Mouse (Mus musculus) myocyte (in vitro differentiated cells): Measurements from ENCODE around the gene Emb. TPM values are rescaled to one million over a fixed set of nuclear protein-coding genes. Genes with fewer than 3 reads are reported as not detected.

Experiments used
- H3K27me3 ChIP-seq: one replicate; pipeline ENCODE4 v1.6.1; 2011; ENCODE audit not compliant: control insufficient read depth, insufficient read depth, insufficient read length
- H3K36me3 ChIP-seq: one replicate; pipeline ENCODE4 v1.6.1; 2011; ENCODE audit not compliant: control insufficient read depth, insufficient read depth
- H3K4me2 ChIP-seq: one replicate; pipeline ENCODE4 v1.6.1; 2011; ENCODE audit warnings: low read depth, control low read depth
- H3K4me3 ChIP-seq: one replicate; pipeline ENCODE4 v1.5.1; 2011; ENCODE audit warnings: mild to moderate bottlenecking, control low read depth, moderate library complexity
- H3K79me2 ChIP-seq: one replicate; pipeline ENCODE4 v1.6.1; 2011; ENCODE audit not compliant: control insufficient read depth, insufficient read depth
- H3ac ChIP-seq: one replicate; pipeline ENCODE4 v1.6.1; 2011; ENCODE audit not compliant: control insufficient read depth, insufficient read length
- CEBPB ChIP-seq: IDR thresholded peaks from 2 replicates; pipeline ENCODE4 v1.6.1; 2011; ENCODE audit warnings: mild to moderate bottlenecking, moderate library complexity; ENCODE audit not compliant: poor library complexity, insufficient read depth, severe bottlenecking
- E2F4 ChIP-seq: IDR thresholded peaks from one replicate; pipeline ENCODE4 v1.6.1; 2011; ENCODE audit warnings: mild to moderate bottlenecking, control low read depth, moderate library complexity; ENCODE audit not compliant: insufficient read depth
- MAX ChIP-seq: IDR thresholded peaks from one replicate; pipeline ENCODE4 v1.6.1; 2011; ENCODE audit warnings: low read depth, mild to moderate bottlenecking, control low read depth
- MYOD1 ChIP-seq, 3 experiments: IDR thresholded peaks; one replicate each; pipeline ENCODE4 v1.6.1; 2011; ENCODE audit warnings: control low read depth in 2 of 3, low read depth in 2 of 3, mild to moderate bottlenecking in 2 of 3, moderate library complexity in 1 of 3; ENCODE audit not compliant: insufficient read length in 2 of 3, control insufficient read depth in 1 of 3
- MYOG ChIP-seq, 3 experiments: IDR thresholded peaks; one replicate each; pipeline ENCODE4 v1.6.1; 2011; ENCODE audit warnings: control low read depth in 2 of 3, low read depth in 2 of 3, mild to moderate bottlenecking in 2 of 3; ENCODE audit not compliant: insufficient read length in 2 of 3, control insufficient read depth in 1 of 3, insufficient read depth in 1 of 3
- POLR2A ChIP-seq: IDR thresholded peaks from one replicate; pipeline ENCODE4 v1.6.1; 2011; ENCODE audit warnings: low read depth, mild to moderate bottlenecking, control low read depth, moderate library complexity; ENCODE audit not compliant: insufficient read length
- POLR2AphosphoS2 ChIP-seq: IDR thresholded peaks from one replicate; pipeline ENCODE4 v1.6.1; 2011; ENCODE audit warnings: low read depth, control low read depth; ENCODE audit not compliant: insufficient read length
- REST ChIP-seq: IDR thresholded peaks from one replicate; pipeline ENCODE4 v1.6.1; 2011; ENCODE audit warnings: mild to moderate bottlenecking, control low read depth, moderate library complexity; ENCODE audit not compliant: insufficient read depth, insufficient read length
- SRF ChIP-seq: IDR thresholded peaks from one replicate; pipeline ENCODE4 v1.6.1; 2011; ENCODE audit warnings: low read depth; ENCODE audit not compliant: control insufficient read depth, insufficient read length
- TCF12 ChIP-seq: IDR thresholded peaks from one replicate; pipeline ENCODE4 v1.6.1; 2011; ENCODE audit warnings: mild to moderate bottlenecking, control low read depth; ENCODE audit not compliant: poor library complexity, insufficient read depth, severe bottlenecking
- TCF3 ChIP-seq: IDR thresholded peaks from one replicate; pipeline ENCODE4 v1.6.1; 2011; ENCODE audit warnings: low read depth, control low read depth; ENCODE audit not compliant: insufficient read length
- USF1 ChIP-seq: IDR thresholded peaks from one replicate; pipeline ENCODE4 v1.6.1; 2011; ENCODE audit warnings: low read depth, mild to moderate bottlenecking, control low read depth, moderate library complexity
- polyA plus RNA-seq: library from polyadenylated mRNA; unstranded; fragments of >200 nt; fragmentation: generic; extraction: Trizol; gene quantifications from one replicate; pipeline ENCODE4 v1.2.1, GENCODE M21; 2012; ENCODE audit warnings: missing spikeins

The Emb gene
- polyA plus RNA-seq, 1 experiment, result 6.2 TPM

- TF ChIP-seq POLR2A, result no peak
- no peak for TF ChIP-seq TCF3
- TF ChIP-seq POLR2AphosphoS2, result no peak
- TF ChIP-seq E2F4, result no peak
- no peak for TF ChIP-seq TCF12
- no peak for TF ChIP-seq REST
- no peak for TF ChIP-seq CEBPB
- TF ChIP-seq MYOG (IDR thresholded peaks at IDR 0.05; ENCODE audit: control insufficient read depth in 1 of 3, insufficient read depth in 1 of 3, insufficient read length in 2 of 3, low read depth in 2 of 3), result no peak
- no peak for TF ChIP-seq MAX
- no peak for TF ChIP-seq MYOD1 (IDR thresholded peaks at IDR 0.05; ENCODE audit: control insufficient read depth in 1 of 3, insufficient read length in 2 of 3, low read depth in 2 of 3)
- TF ChIP-seq SRF, result no peak
- no peak for TF ChIP-seq USF1
- H3K36me3 ChIP-seq, result no peaks in the 10 kb centered on the region
- peak overlapping the region; percentile 28 for H3K4me3 ChIP-seq
- H3ac ChIP-seq, result peak overlapping the region; percentile 93
- no peaks in the 10 kb centered on the region for H3K79me2 ChIP-seq
- no peaks in the 10 kb centered on the region for H3K27me3 ChIP-seq
- peak overlapping the region; percentile 64 for H3K4me2 ChIP-seq
Observed at GRCm38 (mm10) chr13:117219871-117220500, 11.7 kb downstream of the Emb start.

- peak within 1 kb of the TSS; percentile 93 for H3ac ChIP-seq
- H3K79me2 ChIP-seq, result no peaks in the 10 kb centered on the region
- no peaks in the 10 kb centered on the region for H3K27me3 ChIP-seq
- peak within 1 kb of the TSS; percentile 28 for H3K4me3 ChIP-seq
- peak; percentile 67 for TF ChIP-seq POLR2A
- TF ChIP-seq MAX, result no peak
- H3K4me2 ChIP-seq, result peak within 1 kb of the TSS; percentile 64
- H3K36me3 ChIP-seq, result no peaks in the 10 kb centered on the region
Observed at GRCm38 (mm10) chr13:117220501-117221321, 12.4 kb downstream of the Emb start, which contains the start of gene Gm17509. Gm17509 (minus strand) TSS chr13:117221075.

- TF ChIP-seq MYOG (IDR thresholded peaks at IDR 0.05; ENCODE audit: control insufficient read depth in 1 of 3, insufficient read depth in 1 of 3, insufficient read length in 2 of 3, low read depth in 2 of 3) (no peak), E2F4 (no peak), POLR2A (no peak), TCF3 (no peak), MYOD1 (IDR thresholded peaks at IDR 0.05; ENCODE audit: control insufficient read depth in 1 of 3, insufficient read length in 2 of 3, low read depth in 2 of 3) (no peak)
- Histone ChIP-seq H3K36me3 (no peaks in the 10 kb centered on the region), H3K27me3 (no peaks in the 10 kb centered on the region), H3K79me2 (no peaks in the 10 kb centered on the region), H3K4me3 (no peak overlapping the region), H3ac (no peak overlapping the region), H3K4me2 (no peak overlapping the region)
Observed at GRCm38 (mm10) chr13:117223125-117223524, 14.8 kb downstream of the Emb start.

- no peak overlapping the region for H3K4me3 ChIP-seq
- H3K4me2 ChIP-seq, result no peak overlapping the region
- H3K27me3 ChIP-seq, result no peaks in the 10 kb centered on the region
- no peak overlapping the region for H3ac ChIP-seq
- no peaks in the 10 kb centered on the region for H3K36me3 ChIP-seq
- TF ChIP-seq MAX (no peak), MYOD1 (IDR thresholded peaks at IDR 0.05; ENCODE audit: control insufficient read depth in 1 of 3, insufficient read length in 2 of 3, low read depth in 2 of 3) (no peak)
- H3K79me2 ChIP-seq, result no peaks in the 10 kb centered on the region
Observed at GRCm38 (mm10) chr13:117224901-117225300, 16.6 kb downstream of the Emb start.

GRCm38 (mm10) chr13:117225561-117225960 is 17.2 kb downstream of the Emb start:
- H3K27me3 ChIP-seq, result no peaks in the 10 kb centered on the region
- H3K79me2 ChIP-seq, result no peaks in the 10 kb centered on the region
- H3K36me3 ChIP-seq, result no peaks in the 10 kb centered on the region
- TF ChIP-seq MYOG (IDR thresholded peaks at IDR 0.05; ENCODE audit: control insufficient read depth in 1 of 3, insufficient read depth in 1 of 3, insufficient read length in 2 of 3, low read depth in 2 of 3), result no peak
- TF ChIP-seq TCF3, result no peak
- TF ChIP-seq MAX, result no peak
- no peak for TF ChIP-seq E2F4
- TF ChIP-seq POLR2AphosphoS2, result no peak
- no peak for TF ChIP-seq MYOD1 (IDR thresholded peaks at IDR 0.05; ENCODE audit: control insufficient read depth in 1 of 3, insufficient read length in 2 of 3, low read depth in 2 of 3)
- TF ChIP-seq SRF, result no peak
- no peak for TF ChIP-seq CEBPB
- no peak for TF ChIP-seq POLR2A
- no peak for TF ChIP-seq TCF12
- no peak for TF ChIP-seq REST
- TF ChIP-seq USF1, result no peak
- H3ac ChIP-seq, result no peak overlapping the region
- H3K4me3 ChIP-seq, result no peak overlapping the region
- H3K4me2 ChIP-seq, result no peak overlapping the region
